ENCODE assay signal across 14 mouse cellular contexts in the genomic region with DNA sequence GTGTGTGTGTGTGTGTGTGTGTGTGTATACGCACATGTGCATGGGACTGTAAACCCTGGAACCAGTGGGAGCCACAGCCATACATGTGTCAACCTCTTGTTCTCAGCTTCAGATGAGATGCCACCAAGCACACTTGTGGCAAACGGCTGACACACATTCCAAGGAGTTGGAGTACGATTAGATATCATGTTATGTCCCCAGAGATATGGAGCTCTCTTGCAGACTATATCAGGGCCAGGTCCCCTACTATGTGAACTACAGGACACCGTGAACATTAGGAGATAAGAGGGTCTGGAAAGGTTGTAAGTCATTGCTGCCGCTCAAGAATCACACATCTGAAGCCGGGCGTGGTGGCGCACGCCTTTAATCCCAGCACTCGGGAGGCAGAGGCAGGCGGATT.
"Had no signal": no experiment of that assay in that cellular context is flagged by ENCODE, and none has a peak within 500 bp of the region (broad histone marks: within the 10 kb centered on the region; RNA-seq: fewer than 3 reads in every experiment).

No protein-coding gene starts in this region.

- H3K27ac ChIP-seq: left cerebral cortex, adult 2 months; limb, embryonic 15.5 days; macrophage; midbrain, embryonic 13.5 days; neural tube, embryonic 15.5 days had no signal

- H3K9ac ChIP-seq: limb, embryonic 15.5 days; lung, embryonic 14.5 days; midbrain, embryonic 13.5 days; neural tube, embryonic 15.5 days had no signal

- H3K4me2 ChIP-seq: limb, embryonic 15.5 days; lung, embryonic 14.5 days; midbrain, embryonic 13.5 days; neural tube, embryonic 15.5 days had no signal

- H3K9me3 ChIP-seq: limb, embryonic 15.5 days; midbrain, embryonic 13.5 days; neural tube, embryonic 15.5 days had no signal

- H3K36me3 ChIP-seq: limb, embryonic 15.5 days; midbrain, embryonic 13.5 days; neural tube, embryonic 15.5 days had no signal

- H3K4me3 ChIP-seq: left cerebral cortex, adult 2 months; limb, embryonic 15.5 days; midbrain, embryonic 13.5 days; myocyte; neural tube, embryonic 15.5 days had no signal

- DNase-seq: kidney, adult 11 months; kidney, adult 9 months; kidney, postnatal 10 days; lung, embryonic 14.5 days; lung, postnatal 10 days; right cerebral cortex, adult 18-20 months; right cerebral cortex, postnatal 25 days; thymus, postnatal 36 days had no signal

- ATAC-seq: midbrain, embryonic 13.5 days had no signal
